Mouse (Mus musculus): ENCODE measurements around the gene Cfap45.

GRCm38 (mm10) chr1:172552623-172553022, 32.0 kb downstream of the Cfap45 start:
- TF ChIP-seq TAL1 (IDR thresholded peaks at IDR 0.05; ENCODE audit: low read length) (no peak), GATA1 (IDR thresholded peaks at IDR 0.05; ENCODE audit: low read length) (no peak)
